Mouse (Mus musculus) lung, embryonic 14.5 days (tissue): Measurements from ENCODE around the gene Cog1. TPM values are rescaled to one million over a fixed set of nuclear protein-coding genes. Genes with fewer than 3 reads are reported as not detected.

ENCODE experiments used
- ATAC-seq: fragments of 200-750 bp; cut with Nextera tagmentation; 2 replicates; pipeline ENCODE4 v1.8.0; 2017; ENCODE audit warnings: mild to moderate bottlenecking, moderate TSS enrichment, moderate library complexity; ENCODE audit not compliant: insufficient read depth
- DNase-seq: peaks from one replicate; pipeline ENCODE4 v3.0.0-alpha.2; 2015
- H3K27ac ChIP-seq: fragments of 300-500 bp; sonication (generic); 2 replicates; pipeline ENCODE4 v1.5.1; 2014; ENCODE audit warnings: low read depth, mild to moderate bottlenecking, moderate library complexity
- H3K27me3 ChIP-seq: fragments of 300-500 bp; sonication (generic); 2 replicates; pipeline ENCODE4 v1.6.1; 2014; ENCODE audit warnings: low read length, control low read depth; ENCODE audit not compliant: insufficient read depth
- H3K36me3 ChIP-seq: fragments of 300-500 bp; sonication (generic); 2 replicates; pipeline ENCODE4 v1.6.1; 2014; ENCODE audit warnings: control low read depth; ENCODE audit not compliant: insufficient read depth
- H3K4me1 ChIP-seq: fragments of 300-500 bp; sonication (generic); 2 replicates; pipeline ENCODE4 v1.6.1; 2014; ENCODE audit warnings: antibody characterized with exemption, control low read depth; ENCODE audit not compliant: insufficient read depth
- H3K4me2 ChIP-seq: fragments of 300-500 bp; sonication (generic); 2 replicates; pipeline ENCODE4 v1.6.1; 2014; ENCODE audit warnings: mild to moderate bottlenecking
- H3K4me3 ChIP-seq: fragments of 300-500 bp; sonication (generic); 2 replicates; pipeline ENCODE4 v1.5.1; 2014; ENCODE audit warnings: low read depth, low read length
- H3K9ac ChIP-seq: fragments of 300-500 bp; sonication (generic); 2 replicates; pipeline ENCODE4 v1.6.1; 2014
- H3K9me3 ChIP-seq: fragments of 300-500 bp; sonication (generic); 2 replicates; pipeline ENCODE4 v1.6.1; 2016; ENCODE audit warnings: low read depth, low read length, control low read depth
- CTCF ChIP-seq: IDR thresholded peaks from 2 replicates; pipeline ENCODE4 v1.5.1; 2016; ENCODE audit warnings: antibody characterized with exemption, low read depth
- WGBS: fragments of 180-500 bp; shearing (Covaris S2); extraction: QIAGEN DNeasy Blood & Tissue Kit; methylation state at CpG from one replicate; pipeline ENCODE4 v1.1.7; 2014; 5-methylcytosine and 5-hydroxymethylcytosine counted together
- polyA plus RNA-seq: library from polyadenylated mRNA; unstranded; fragments of >200 nt; fragmentation: Nextera tagmentation; extraction: Ambion mirVana; gene quantifications from 2 replicates; pipeline ENCODE4 v1.2.1, GENCODE M21; 2014

The Cog1 gene
- polyA plus RNA-seq, 1 experiment from 2014 or later = 28.4 TPM

GRCm38 (mm10) chr11:113631862-113632261 lies 17.1 kb upstream of the Cog1 start:
- H3K27ac ChIP-seq = no peak overlapping the region
- H3K27me3 ChIP-seq = no peaks in the 10 kb centered on the region
- no peak overlapping the region for H3K9ac ChIP-seq
- WGBS = 53% methylated on average over 8 of the region's 8 CpGs
- ATAC-seq (no peak), DNase-seq (no peak)
- H3K4me2 ChIP-seq = no peak overlapping the region
- no peak for TF ChIP-seq CTCF
- 0 out of 2 replicates have a peak, but pooled peaks cover 3% of the 10 kb centered on the region for H3K4me1 ChIP-seq
- no peaks in the 10 kb centered on the region for H3K36me3 ChIP-seq
- H3K9me3 ChIP-seq = no peaks in the 10 kb centered on the region
- no peak overlapping the region for H3K4me3 ChIP-seq

GRCm38 (mm10) chr11:113632303-113632702 lies 16.7 kb upstream of the Cog1 start:
- no peak for TF ChIP-seq CTCF

GRCm38 (mm10) chr11:113633398-113633797 lies 15.6 kb upstream of the Cog1 start:
- Histone ChIP-seq H3K27ac (no peak overlapping the region), H3K9me3 (no peaks in the 10 kb centered on the region), H3K9ac (no peak overlapping the region), H3K27me3 (no peaks in the 10 kb centered on the region), H3K4me3 (no peak overlapping the region), H3K4me1 (0 out of 2 replicates have a peak, but pooled peaks cover 3% of the 10 kb centered on the region), H3K36me3 (no peaks in the 10 kb centered on the region), H3K4me2 (no peak overlapping the region)
- ATAC-seq = no peak
- TF ChIP-seq CTCF = no peak
- WGBS = 88% methylated on average over 5 of the region's 5 CpGs
- no peak for DNase-seq

More at GRCm38 (mm10) chr11:113632303-113632702, 16.7 kb upstream of the Cog1 start:
- H3K27ac ChIP-seq = no peak overlapping the region
- WGBS = 58% methylated on average over 7 of the region's 7 CpGs
- no peaks in the 10 kb centered on the region for H3K27me3 ChIP-seq
- DNase-seq (no peak), ATAC-seq (no peak)
- H3K4me3 ChIP-seq = no peak overlapping the region
- H3K9ac ChIP-seq = no peak overlapping the region
- H3K4me1 ChIP-seq = 0 out of 2 replicates have a peak, but pooled peaks cover 3% of the 10 kb centered on the region
- no peaks in the 10 kb centered on the region for H3K36me3 ChIP-seq
- no peaks in the 10 kb centered on the region for H3K9me3 ChIP-seq
- H3K4me2 ChIP-seq = no peak overlapping the region

- Histone ChIP-seq H3K36me3 (no peaks in the 10 kb centered on the region), H3K27ac (no peak overlapping the region), H3K4me1 (0 out of 2 replicates have a peak, but pooled peaks cover 3% of the 10 kb centered on the region), H3K27me3 (no peaks in the 10 kb centered on the region), H3K9ac (no peak overlapping the region), H3K9me3 (no peaks in the 10 kb centered on the region), H3K4me2 (no peak overlapping the region), H3K4me3 (no peak overlapping the region)
- no peak for TF ChIP-seq CTCF
- no peak for ATAC-seq
- DNase-seq = no peak
- WGBS = 76% methylated on average over 10 of the region's 10 CpGs
Measured at GRCm38 (mm10) chr11:113634699-113635121, 14.3 kb upstream of the Cog1 start.

GRCm38 (mm10) chr11:113638680-113639079 lies 10.3 kb upstream of the Cog1 start:
- Histone ChIP-seq H3K4me1 (no peaks in the 10 kb centered on the region), H3K4me3 (no peak overlapping the region), H3K9ac (no peak overlapping the region), H3K4me2 (no peak overlapping the region), H3K27me3 (no peaks in the 10 kb centered on the region), H3K9me3 (no peaks in the 10 kb centered on the region), H3K27ac (no peak overlapping the region), H3K36me3 (no peaks in the 10 kb centered on the region)
- DNase-seq = no peak
- no peak for ATAC-seq
- TF ChIP-seq CTCF = no peak
- WGBS = 90% methylated on average over 12 of the region's 12 CpGs

GRCm38 (mm10) chr11:113645181-113645580 lies 3.8 kb upstream of the Cog1 start:
- Histone ChIP-seq H3K27me3 (0 out of 2 replicates have a peak, but pooled peaks cover 4% of the 10 kb centered on the region), H3K4me3 (no peak overlapping the region), H3K9ac (no peak overlapping the region), H3K36me3 (no peaks in the 10 kb centered on the region), H3K27ac (no peak overlapping the region), H3K9me3 (no peaks in the 10 kb centered on the region), H3K4me2 (no peak overlapping the region), H3K4me1 (peaks cover 8% of the 10 kb centered on the region)
- no peak for TF ChIP-seq CTCF
- no peak for ATAC-seq
- 87% methylated on average over 3 of the region's 3 CpGs for WGBS
- no peak for DNase-seq

GRCm38 (mm10) chr11:113648152-113648551 lies 817 bp upstream of the Cog1 start:
- WGBS = 4% methylated on average over 15 of the region's 15 CpGs
- H3K27me3 ChIP-seq = 0 out of 2 replicates have a peak, but pooled peaks cover 4% of the 10 kb centered on the region
- H3K4me3 ChIP-seq = 0 out of 2 replicates have a peak overlapping the region, but pooled peaks have one; percentile 1
- peaks cover 11% of the 10 kb centered on the region for H3K4me1 ChIP-seq
- peak; percentile 92 for DNase-seq
- H3K27ac ChIP-seq = no peak overlapping the region
- 0 out of 2 replicates have a peak, but pooled peaks have one; percentile 12 for ATAC-seq
- no peak overlapping the region for H3K9ac ChIP-seq
- peaks cover 18% of the 10 kb centered on the region for H3K36me3 ChIP-seq
- no peaks in the 10 kb centered on the region for H3K9me3 ChIP-seq
- TF ChIP-seq CTCF = peak; percentile 97
- H3K4me2 ChIP-seq = peak overlapping the region; percentile 26
